Mouse (Mus musculus) midbrain, embryonic 14.5 days (tissue): Measurements from ENCODE around the gene Safb2. TPM values are rescaled to one million over a fixed set of nuclear protein-coding genes. Genes with fewer than 3 reads are reported as not detected.
A peak's percentile ranks its signal among the peaks of the same experiment; 100 is the strongest.

Experiments used
- ATAC-seq: fragments of 200-750 bp; cut with Nextera tagmentation; 2 replicates; pipeline ENCODE4 v1.8.0; 2017; ENCODE audit warnings: moderate number of reproducible peaks, moderate library complexity; ENCODE audit not compliant: low FRiP score, low TSS enrichment
- DNase-seq: peaks from one replicate; pipeline ENCODE4 v3.0.0-alpha.2; 2015
- H3K27ac ChIP-seq: fragments of 300-500 bp; sonication (generic); replicated peaks from 2 replicates; pipeline ENCODE4 v1.5.1; 2014; ENCODE audit warnings: mild to moderate bottlenecking, low read depth, low read length, moderate library complexity
- H3K27me3 ChIP-seq: fragments of 300-500 bp; sonication (generic); 2 replicates; pipeline ENCODE4 v1.6.1; 2014; ENCODE audit warnings: low read length, control low read depth, mixed read lengths; ENCODE audit not compliant: control insufficient read depth, insufficient read depth
- H3K36me3 ChIP-seq: fragments of 300-500 bp; sonication (generic); 2 replicates; pipeline ENCODE4 v1.6.1; 2014; ENCODE audit warnings: low read length, control low read depth; ENCODE audit not compliant: control insufficient read depth, insufficient read depth
- H3K4me1 ChIP-seq: fragments of 300-500 bp; sonication (generic); 2 replicates; pipeline ENCODE4 v1.6.1; 2014; ENCODE audit warnings: mild to moderate bottlenecking, antibody characterized with exemption, low read length, control low read depth; ENCODE audit not compliant: control insufficient read depth, insufficient read depth
- H3K4me2 ChIP-seq: fragments of 300-500 bp; sonication (generic); 2 replicates; pipeline ENCODE4 v1.6.1; 2014; ENCODE audit warnings: mild to moderate bottlenecking, low read length, moderate library complexity
- H3K4me3 ChIP-seq: fragments of 300-500 bp; sonication (generic); replicated peaks from 2 replicates; pipeline ENCODE4 v1.5.1; 2014; ENCODE audit warnings: low read depth, low read length
- H3K9ac ChIP-seq: fragments of 300-500 bp; sonication (generic); replicated peaks from 2 replicates; pipeline ENCODE4 v1.6.1; 2014; ENCODE audit warnings: mild to moderate bottlenecking, low read length, moderate library complexity
- H3K9me3 ChIP-seq: fragments of 300-500 bp; sonication (generic); 2 replicates; pipeline ENCODE4 v1.6.1; 2016; ENCODE audit warnings: low read length, control low read depth, mixed read lengths; ENCODE audit not compliant: control insufficient read depth
- WGBS: fragments of 180-500 bp; shearing (Covaris S2); extraction: QIAGEN DNeasy Blood & Tissue Kit; methylation state at CpG from one replicate; pipeline ENCODE4 v1.1.7; 2014; 5-methylcytosine and 5-hydroxymethylcytosine counted together
- polyA plus RNA-seq: library from polyadenylated mRNA; unstranded; fragments of >200 nt; fragmentation: Nextera tagmentation; extraction: Ambion mirVana; gene quantifications from 2 replicates; pipeline ENCODE4 v1.2.1, GENCODE M21; 2014

Gene Safb2
- polyA plus RNA-seq, 1 experiment from 2014 or later, result 51.4 TPM

DNA sequence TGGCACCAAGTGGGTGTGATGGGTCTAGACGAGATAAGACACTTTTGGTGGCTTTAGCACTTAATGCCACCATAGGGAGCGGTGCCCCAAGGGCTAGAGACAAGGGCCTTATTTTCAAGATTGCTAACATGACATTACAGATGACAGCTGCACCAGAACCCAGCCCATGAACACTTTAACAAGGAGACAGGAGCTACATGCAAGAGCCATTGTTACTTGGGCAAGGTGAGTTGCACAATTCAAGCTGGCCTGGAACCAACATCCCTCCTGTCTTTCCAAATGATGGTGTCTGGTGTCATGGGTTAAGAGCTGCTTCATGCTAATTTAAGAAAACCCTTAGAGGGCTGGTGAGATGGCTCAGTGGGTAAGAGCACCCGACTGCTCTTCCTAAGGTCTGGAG, 25.0 kb downstream of the Safb2 start:
- Histone ChIP-seq H3K4me3 (no peak overlapping the region), H3K27me3 (no peaks in the 10 kb centered on the region), H3K9me3 (no peaks in the 10 kb centered on the region), H3K27ac (no peak overlapping the region), H3K4me1 (no peaks in the 10 kb centered on the region), H3K36me3 (peaks cover 37% of the 10 kb centered on the region), H3K4me2 (no peak overlapping the region), H3K9ac (no peak overlapping the region)
- ATAC-seq (no peak), DNase-seq (no peak)
- 75% methylated on average over 3 of the region's 3 CpGs for WGBS

DNA sequence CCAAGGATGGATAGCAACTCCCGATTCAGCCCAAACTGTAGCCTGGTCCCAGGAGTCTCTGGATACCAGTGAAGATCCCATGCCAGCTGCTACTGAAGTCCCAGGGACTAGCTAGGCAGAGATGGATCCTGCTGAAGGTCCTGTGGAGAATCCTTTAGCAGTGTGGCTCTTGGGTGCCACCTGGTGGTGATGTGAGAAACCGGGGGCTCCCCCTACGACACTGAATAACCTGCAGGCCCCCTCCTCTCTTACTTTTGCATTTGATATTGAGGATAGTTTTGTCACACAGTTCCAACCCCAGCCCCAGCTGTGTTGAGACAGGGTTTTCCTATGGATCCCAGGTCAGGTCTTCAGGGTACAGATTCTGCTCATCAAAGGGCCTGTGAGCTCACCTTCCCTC, 25.9 kb downstream of the Safb2 start:
- 18% methylated on average over 3 of the region's 3 CpGs for WGBS
- peak overlapping the region; percentile 52; the same call in 1 of the 2 replicates for H3K27ac ChIP-seq
- DNase-seq, result peak; percentile 86
- no peaks in the 10 kb centered on the region for H3K9me3 ChIP-seq
- H3K4me1 ChIP-seq, result no peaks in the 10 kb centered on the region
- ATAC-seq, result peak; percentile 59
- H3K9ac ChIP-seq, result no peak overlapping the region
- no peak overlapping the region for H3K4me2 ChIP-seq
- H3K36me3 ChIP-seq, result peaks cover 27% of the 10 kb centered on the region
- H3K27me3 ChIP-seq, result no peaks in the 10 kb centered on the region
- H3K4me3 ChIP-seq, result no peak overlapping the region

DNA sequence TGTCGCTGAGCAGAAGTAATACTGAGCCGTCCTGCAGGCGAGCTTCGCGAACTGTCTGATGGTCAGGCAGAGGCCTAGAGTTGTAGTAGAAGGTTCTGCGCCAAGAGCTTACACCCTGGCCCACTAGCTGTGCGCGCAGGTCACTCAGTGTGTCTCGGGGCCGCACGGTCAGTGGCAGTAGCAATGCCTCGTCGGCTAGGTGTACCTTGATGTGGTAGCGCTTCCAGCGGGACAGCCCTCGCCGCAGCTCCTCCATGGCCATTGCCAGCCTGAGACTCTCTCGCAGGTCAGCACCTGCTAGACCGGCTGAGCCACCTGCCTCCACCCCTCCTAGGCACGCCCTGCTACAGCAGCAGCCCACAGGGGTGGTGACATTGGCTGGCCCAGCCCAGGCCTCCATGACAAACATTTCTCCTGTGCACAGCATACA, 30.2 kb downstream of the Safb2 start, which contains the start of gene Gm20219:
Gene Gm20219, minus strand, starts transcription at position 266 of the 430 bp plus-strand sequence.
- Histone ChIP-seq H3K4me1 (peaks cover 19% of the 10 kb centered on the region), H3K36me3 (no peaks in the 10 kb centered on the region), H3K27me3 (no peaks in the 10 kb centered on the region), H3K4me2 (no peak within 1 kb of the TSS), H3K27ac (peak within 1 kb of the TSS; percentile 93; the same call in 1 of the 2 replicates), H3K9me3 (no peaks in the 10 kb centered on the region), H3K9ac (no peak within 1 kb of the TSS), H3K4me3 (no peak within 1 kb of the TSS)
- ATAC-seq, result no peak
- DNase-seq, result no peak
- WGBS, result 77% methylated on average over 20 of the region's 20 CpGs

DNA sequence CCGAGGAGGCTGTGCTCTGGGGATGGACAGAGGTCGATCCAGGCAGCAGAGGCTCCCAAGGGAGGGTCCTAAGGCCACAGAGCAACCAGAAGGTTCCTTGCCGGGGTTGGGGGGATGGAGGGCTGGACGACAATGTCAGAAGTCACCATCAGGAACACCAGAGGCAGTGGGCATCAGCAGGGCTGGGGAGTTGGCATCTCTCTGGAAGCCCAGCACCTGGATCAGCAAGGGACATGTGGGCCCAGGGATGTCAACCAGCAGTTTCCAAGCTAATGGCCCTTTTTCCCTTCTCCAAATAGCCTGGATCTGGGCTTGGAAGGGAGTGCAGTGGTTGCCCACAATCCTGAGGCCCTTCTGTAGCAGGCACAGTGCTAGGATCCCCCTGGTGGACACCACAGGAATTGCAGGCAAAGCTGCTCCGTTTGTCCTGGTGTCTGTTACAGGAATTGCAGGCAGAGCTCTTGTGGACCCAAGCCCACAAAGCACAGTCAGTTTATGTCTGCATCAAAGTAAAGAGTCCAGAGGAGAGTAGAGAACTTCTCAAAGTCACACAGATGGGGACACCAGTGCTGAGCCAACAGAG, 31.5 kb downstream of the Safb2 start:
- H3K27ac ChIP-seq, result peak overlapping the region; percentile 93
- H3K9ac ChIP-seq, result no peak overlapping the region
- no peak overlapping the region for H3K4me2 ChIP-seq
- H3K4me3 ChIP-seq, result no peak overlapping the region
- peaks cover 25% of the 10 kb centered on the region for H3K4me1 ChIP-seq
- 56% methylated on average over 5 of the region's 5 CpGs for WGBS
- ATAC-seq, result peak; percentile 15; the same call in 1 of the 2 replicates
- H3K9me3 ChIP-seq, result no peaks in the 10 kb centered on the region
- H3K27me3 ChIP-seq, result no peaks in the 10 kb centered on the region
- no peaks in the 10 kb centered on the region for H3K36me3 ChIP-seq
- peak; percentile 83 for DNase-seq

DNA sequence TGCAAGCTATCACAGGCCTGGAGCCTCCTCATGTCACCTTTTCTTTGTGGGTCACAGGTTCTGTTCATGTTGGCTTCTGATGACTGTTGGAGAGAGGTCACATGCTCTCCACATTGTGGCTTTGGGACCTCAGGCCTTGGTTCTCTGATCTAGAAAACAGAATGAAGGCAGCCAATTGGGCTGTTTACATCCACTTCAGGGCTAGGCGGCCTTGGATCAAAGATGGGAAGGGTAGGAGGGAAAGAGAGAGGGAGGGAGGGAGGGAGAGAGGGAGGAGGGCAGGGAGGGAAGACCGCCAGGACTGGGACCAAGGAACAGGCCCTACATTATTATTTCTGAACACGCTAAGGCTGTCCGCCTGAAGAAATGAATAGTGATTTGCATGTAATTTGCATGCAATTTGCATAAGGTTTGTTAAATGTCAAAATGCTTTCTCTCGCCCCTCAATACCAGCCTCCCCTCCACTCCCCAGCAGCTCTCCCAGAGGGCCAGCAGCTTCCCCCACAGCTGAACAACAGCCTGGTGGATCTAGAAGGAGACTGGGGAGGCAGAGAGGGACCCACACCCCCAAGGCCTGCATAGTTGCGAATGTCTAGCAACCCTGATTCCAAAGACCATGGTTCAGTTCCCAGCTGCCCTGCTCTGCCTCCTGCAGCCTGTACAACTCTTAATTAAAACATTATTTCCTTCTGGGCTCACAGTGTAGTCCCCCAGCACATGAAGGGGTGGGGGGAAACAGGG, 32.4 kb downstream of the Safb2 start:
- H3K4me1 ChIP-seq, result peaks cover 32% of the 10 kb centered on the region
- H3K27me3 ChIP-seq, result no peaks in the 10 kb centered on the region
- H3K36me3 ChIP-seq, result no peaks in the 10 kb centered on the region
- H3K4me3 ChIP-seq, result no peak overlapping the region
- peak; percentile 81 for DNase-seq
- peak overlapping the region; percentile 93 for H3K27ac ChIP-seq
- H3K4me2 ChIP-seq, result no peak overlapping the region
- no peaks in the 10 kb centered on the region for H3K9me3 ChIP-seq
- WGBS, result 19% methylated on average over 6 of the region's 6 CpGs
- ATAC-seq, result peak; percentile 83
- H3K9ac ChIP-seq, result 0 out of 2 replicates have a peak overlapping the region, but pooled peaks have one; percentile 6

DNA sequence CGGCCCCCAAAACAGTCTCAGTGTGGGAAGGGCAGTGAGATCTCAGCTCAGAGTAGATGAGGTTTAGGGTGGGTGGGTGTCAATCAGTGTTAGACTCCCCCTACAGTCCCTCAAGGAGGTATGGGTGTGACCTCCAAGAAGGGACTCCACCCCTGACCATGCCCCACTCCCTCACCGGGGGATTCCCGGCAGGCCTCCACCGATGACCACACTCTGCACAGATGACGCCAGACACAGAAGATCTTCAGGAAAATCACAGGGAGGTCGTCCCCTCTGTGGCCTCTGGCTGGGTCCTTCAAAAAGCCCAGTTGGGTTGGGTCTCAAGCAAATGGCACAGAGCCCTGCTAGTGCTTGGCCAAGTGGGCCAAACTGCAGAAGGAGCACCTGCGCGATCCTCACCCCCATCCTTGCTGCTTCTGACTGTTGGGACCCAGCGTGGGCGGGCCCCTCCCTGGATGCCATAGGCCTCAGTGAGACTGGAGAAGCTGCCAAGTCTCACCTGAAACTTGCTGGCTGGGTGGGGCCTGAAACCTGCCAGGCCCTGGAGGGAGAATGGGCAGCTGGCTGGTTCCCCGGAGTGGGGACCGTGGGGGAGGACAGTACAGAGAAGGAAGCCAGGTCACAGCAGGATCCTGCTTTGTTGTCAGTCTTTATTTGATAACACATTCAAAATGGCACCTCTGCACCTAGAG, 33.5 kb downstream of the Safb2 start:
- Histone ChIP-seq H3K27ac (peak overlapping the region; percentile 93), H3K4me1 (peaks cover 37% of the 10 kb centered on the region), H3K9ac (no peak overlapping the region), H3K36me3 (no peaks in the 10 kb centered on the region), H3K4me2 (no peak overlapping the region), H3K4me3 (no peak overlapping the region), H3K9me3 (no peaks in the 10 kb centered on the region), H3K27me3 (no peaks in the 10 kb centered on the region)
- WGBS, result 82% methylated on average over 12 of the region's 12 CpGs
- DNase-seq, result no peak
- no peak for ATAC-seq

DNA sequence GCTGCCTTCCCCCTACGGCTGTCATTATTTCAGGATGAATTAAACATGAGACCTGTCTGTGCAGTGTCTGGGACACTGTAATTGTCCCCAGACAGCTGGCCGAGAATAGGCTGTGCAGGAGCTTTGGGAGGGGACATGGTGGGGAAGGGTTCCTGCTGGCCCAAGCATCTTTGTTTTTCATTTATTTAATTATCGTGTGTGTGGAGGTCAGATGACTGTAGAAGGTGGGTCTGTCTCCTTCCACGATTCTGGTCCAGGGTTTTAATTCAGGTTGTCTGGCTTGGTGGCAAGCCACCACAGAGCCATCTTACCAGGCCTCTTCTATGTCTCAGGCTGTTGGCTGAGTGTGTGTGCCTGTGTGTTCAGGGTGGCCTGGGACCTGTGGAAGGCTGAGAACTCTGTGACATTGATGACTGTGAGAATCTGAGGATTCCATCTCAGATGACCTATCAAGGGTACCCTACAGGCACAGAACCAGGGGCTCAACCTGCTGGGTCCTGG, 35.7 kb downstream of the Safb2 start:
- no peak overlapping the region for H3K4me3 ChIP-seq
- no peak overlapping the region for H3K4me2 ChIP-seq
- H3K9me3 ChIP-seq, result no peaks in the 10 kb centered on the region
- ATAC-seq (no peak), DNase-seq (no peak)
- WGBS, result 14% methylated on average over 4 of the region's 4 CpGs
- H3K36me3 ChIP-seq, result no peaks in the 10 kb centered on the region
- peak overlapping the region; percentile 49; the same call in 1 of the 2 replicates for H3K27ac ChIP-seq
- H3K27me3 ChIP-seq, result no peaks in the 10 kb centered on the region
- peaks cover 37% of the 10 kb centered on the region for H3K4me1 ChIP-seq
- no peak overlapping the region for H3K9ac ChIP-seq

DNA sequence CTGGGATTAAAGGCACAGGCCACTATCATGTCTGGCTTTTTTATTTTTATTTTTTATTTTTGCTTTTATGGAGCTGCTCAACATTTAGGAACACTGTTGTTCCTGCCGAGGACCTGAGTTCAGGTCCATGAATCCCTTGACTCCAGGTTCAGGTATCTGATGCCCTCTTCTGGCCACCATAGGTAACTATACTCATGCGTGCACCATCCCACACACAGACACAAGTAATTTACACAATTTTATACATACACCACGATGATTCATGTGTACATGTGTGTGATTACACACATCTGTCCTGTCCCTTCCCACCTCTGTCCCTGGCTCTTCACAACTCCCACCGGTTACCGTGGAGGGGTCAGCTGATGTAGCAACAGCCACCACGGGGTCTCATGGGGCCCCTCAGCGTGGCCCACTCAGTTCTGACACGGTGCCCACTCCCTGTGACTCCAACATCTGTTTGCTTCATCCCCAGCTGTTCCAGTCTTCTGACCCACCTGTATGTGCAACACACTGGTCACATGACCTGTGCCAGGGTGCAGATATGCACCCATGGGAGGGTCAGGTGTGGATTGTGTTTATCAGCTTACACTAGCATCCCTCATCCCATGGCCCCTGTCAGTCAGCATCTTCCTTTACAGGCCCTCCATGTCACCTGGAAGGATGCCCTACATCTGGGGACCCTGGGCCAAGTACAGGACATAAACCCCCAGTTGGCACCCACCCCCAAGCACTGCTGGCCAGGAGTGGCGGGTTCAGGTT, 36.4 kb downstream of the Safb2 start:
- H3K27ac ChIP-seq, result 0 out of 2 replicates have a peak overlapping the region, but pooled peaks have one; percentile 26
- no peak overlapping the region for H3K4me3 ChIP-seq
- no peak for ATAC-seq
- no peak overlapping the region for H3K9ac ChIP-seq
- H3K36me3 ChIP-seq, result no peaks in the 10 kb centered on the region
- WGBS, result 63% methylated on average over 9 of the region's 9 CpGs
- peaks cover 39% of the 10 kb centered on the region for H3K4me1 ChIP-seq
- H3K27me3 ChIP-seq, result no peaks in the 10 kb centered on the region
- H3K4me2 ChIP-seq, result no peak overlapping the region
- no peak for DNase-seq
- H3K9me3 ChIP-seq, result no peaks in the 10 kb centered on the region
